Mouse (Mus musculus): ENCODE measurements around the gene Ncam2. TPM values are rescaled to one million over a fixed set of nuclear protein-coding genes. Genes with fewer than 3 reads are reported as not detected.
A peak's percentile ranks its signal among the peaks of the same experiment; 100 is the strongest.
"Not testable (repeated sequence)": the region's sequence is repeated elsewhere in the genome, so short reads cannot be mapped to it uniquely, and the experiment has no call there.

The Ncam2 gene
- total and polyA plus RNA-seq, 2 experiments, result 0.09 to 1.1 TPM

DNA sequence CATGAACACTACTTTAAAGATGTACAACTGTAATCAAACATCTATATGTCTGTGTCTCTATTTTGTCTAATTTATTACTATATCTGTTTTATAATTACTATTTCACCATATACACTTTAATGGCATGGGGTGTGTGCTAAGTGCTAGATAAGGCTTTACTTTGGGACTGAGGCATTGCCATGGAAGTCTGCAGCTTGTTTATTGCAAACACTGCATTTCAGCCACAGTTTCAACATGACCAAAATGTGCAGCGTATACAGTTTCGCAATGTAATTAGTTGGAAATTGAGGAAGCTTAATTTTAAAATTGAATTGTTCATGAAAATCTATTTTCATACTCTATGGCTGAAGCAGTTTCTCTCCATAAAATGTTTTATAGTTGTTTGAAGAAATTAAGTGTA is 254.0 kb downstream of the Ncam2 start:
- no peaks in the 10 kb centered on the region for H3K4me1 ChIP-seq (ENCODE audit: control insufficient read depth, insufficient read depth, low read length)
- H3K4me3 ChIP-seq (ENCODE audit: insufficient read depth, low read depth, low read length), result no peak overlapping the region
- peak; percentile 35 for DNase-seq (ENCODE audit: extremely low read depth, low read depth, low spot score)
- no peak overlapping the region for H3K27ac ChIP-seq (replicated peaks; ENCODE audit: insufficient read depth, low read depth, low read length)
- no peak overlapping the region for H3K9ac ChIP-seq (ENCODE audit: low read depth, low read length)
- H3K27me3 ChIP-seq (ENCODE audit: control insufficient read depth, insufficient read depth, low read length), result no peaks in the 10 kb centered on the region
- no peaks in the 10 kb centered on the region for H3K79me2 ChIP-seq (ENCODE audit: control insufficient read depth, insufficient read depth, low read length)
- no peaks in the 10 kb centered on the region for H3K36me3 ChIP-seq (ENCODE audit: control insufficient read depth, insufficient read depth, low read length)
- no peak for TF ChIP-seq POLR2A (IDR thresholded peaks at IDR 0.05; ENCODE audit: extremely low read depth, insufficient read depth, low read length)
- no peak for TF ChIP-seq CTCF (IDR thresholded peaks at IDR 0.05; ENCODE audit: low read depth, low read length)
- WGBS, result 82% methylated on average over 2 of the region's 2 CpGs

DNA sequence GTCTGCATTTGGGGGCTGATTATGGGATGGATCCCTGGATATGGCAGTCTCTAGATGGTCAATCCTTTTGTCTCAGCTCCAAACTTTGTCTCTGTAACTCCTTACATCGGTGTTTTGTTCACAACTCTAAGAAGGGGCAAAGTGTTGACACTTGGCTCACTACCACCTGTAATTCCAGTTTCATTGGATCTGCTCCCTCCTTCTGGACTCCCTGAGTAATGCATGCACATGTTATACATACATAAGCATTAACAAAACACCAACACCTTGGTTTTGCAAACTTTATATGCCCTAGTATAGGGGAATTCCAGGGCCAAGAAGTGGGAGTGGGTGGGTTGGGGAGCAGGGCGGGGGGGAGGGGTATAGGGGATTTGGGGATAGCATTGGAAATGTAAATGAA is 262.2 kb downstream of the Ncam2 start:
- H3K4me3 ChIP-seq (ENCODE audit: insufficient read depth, low read depth, low read length); H3K4me1 ChIP-seq (ENCODE audit: control insufficient read depth, insufficient read depth, low read length); H3K79me2 ChIP-seq (ENCODE audit: control insufficient read depth, insufficient read depth, low read length); H3K27ac ChIP-seq (replicated peaks; ENCODE audit: insufficient read depth, low read depth, low read length); H3K27me3 ChIP-seq (ENCODE audit: control insufficient read depth, insufficient read depth, low read length); H3K9ac ChIP-seq (ENCODE audit: low read depth, low read length); H3K36me3 ChIP-seq (ENCODE audit: control insufficient read depth, insufficient read depth, low read length): not testable (repeated sequence)
- 88% methylated on average over 2 of the region's 2 CpGs for WGBS
- peak; percentile 8 for DNase-seq (ENCODE audit: extremely low read depth, low read depth, low spot score)

DNA sequence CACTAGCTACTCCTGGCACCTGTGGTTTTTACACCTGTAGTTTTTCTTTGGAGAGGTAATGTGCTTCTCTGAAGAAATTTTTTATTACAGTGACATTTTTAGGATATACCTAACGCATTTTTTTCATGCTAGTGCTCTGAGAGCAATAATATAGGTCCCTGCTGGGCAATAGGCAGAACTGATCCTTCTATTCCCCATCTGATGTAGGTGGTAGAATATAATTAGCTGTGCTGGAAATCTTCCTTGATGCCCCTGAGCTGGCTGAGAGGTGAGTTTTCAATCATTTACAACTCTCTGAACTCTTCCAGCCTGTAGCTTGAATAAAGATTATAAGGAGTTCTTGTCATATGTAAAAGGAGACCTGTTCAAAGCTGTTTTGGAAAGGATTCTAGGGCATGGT is 272.4 kb downstream of the Ncam2 start:
- WGBS, result 56% methylated on average over 1 of the region's 1 CpGs

DNA sequence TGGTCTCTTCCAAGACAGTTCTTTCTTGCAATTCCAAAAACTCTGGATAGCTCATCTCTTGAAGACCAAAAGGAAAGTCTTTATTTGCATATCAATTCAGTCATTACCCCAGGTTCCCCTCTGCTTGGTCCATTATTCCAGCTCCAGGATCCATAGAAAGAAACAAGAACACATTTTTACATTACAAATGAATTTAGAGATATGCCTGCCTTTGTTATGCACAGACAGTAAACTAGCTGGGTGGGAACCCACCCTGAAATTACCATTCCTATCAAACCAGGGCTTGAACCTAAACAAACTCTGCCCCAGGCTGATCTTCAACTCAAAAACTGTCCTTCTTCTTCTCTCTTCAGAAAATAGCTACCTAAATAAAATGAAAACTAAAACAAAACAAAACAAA is 280.6 kb downstream of the Ncam2 start:
- no peaks in the 10 kb centered on the region for H3K27me3 ChIP-seq (ENCODE audit: control insufficient read depth, insufficient read depth, low read length)
- DNase-seq (ENCODE audit: extremely low read depth, low read depth, low spot score), result no peak
- H3K27ac ChIP-seq (replicated peaks; ENCODE audit: insufficient read depth, low read depth, low read length), result no peak overlapping the region
- no peak overlapping the region for H3K4me3 ChIP-seq (ENCODE audit: insufficient read depth, low read depth, low read length)
- H3K79me2 ChIP-seq (ENCODE audit: control insufficient read depth, insufficient read depth, low read length), result no peaks in the 10 kb centered on the region
- H3K4me1 ChIP-seq (ENCODE audit: control insufficient read depth, insufficient read depth, low read length), result no peaks in the 10 kb centered on the region
- no peaks in the 10 kb centered on the region for H3K36me3 ChIP-seq (ENCODE audit: control insufficient read depth, insufficient read depth, low read length)
- TF ChIP-seq POLR2A (IDR thresholded peaks at IDR 0.05; ENCODE audit: extremely low read depth, insufficient read depth, low read length) (no peak), CTCF (IDR thresholded peaks at IDR 0.05; ENCODE audit: low read depth, low read length) (no peak)
- no peak overlapping the region for H3K9ac ChIP-seq (ENCODE audit: low read depth, low read length)

More for the DNA sequence above, 272.4 kb downstream of the Ncam2 start:
- no peaks in the 10 kb centered on the region for H3K4me1 ChIP-seq (ENCODE audit: control insufficient read depth, insufficient read depth, low read length)
- TF ChIP-seq POLR2A (IDR thresholded peaks at IDR 0.05; ENCODE audit: extremely low read depth, insufficient read depth, low read length), result no peak
- no peak for TF ChIP-seq CTCF (IDR thresholded peaks at IDR 0.05; ENCODE audit: low read depth, low read length)
- no peaks in the 10 kb centered on the region for H3K79me2 ChIP-seq (ENCODE audit: control insufficient read depth, insufficient read depth, low read length)
- no peak overlapping the region for H3K27ac ChIP-seq (replicated peaks; ENCODE audit: insufficient read depth, low read depth, low read length)
- H3K9ac ChIP-seq (ENCODE audit: low read depth, low read length), result no peak overlapping the region
- H3K36me3 ChIP-seq (ENCODE audit: control insufficient read depth, insufficient read depth, low read length), result no peaks in the 10 kb centered on the region
- no peak overlapping the region for H3K4me3 ChIP-seq (ENCODE audit: insufficient read depth, low read depth, low read length)
- no peak for DNase-seq (ENCODE audit: extremely low read depth, low read depth, low spot score)
- H3K27me3 ChIP-seq (ENCODE audit: control insufficient read depth, insufficient read depth, low read length), result no peaks in the 10 kb centered on the region

DNA sequence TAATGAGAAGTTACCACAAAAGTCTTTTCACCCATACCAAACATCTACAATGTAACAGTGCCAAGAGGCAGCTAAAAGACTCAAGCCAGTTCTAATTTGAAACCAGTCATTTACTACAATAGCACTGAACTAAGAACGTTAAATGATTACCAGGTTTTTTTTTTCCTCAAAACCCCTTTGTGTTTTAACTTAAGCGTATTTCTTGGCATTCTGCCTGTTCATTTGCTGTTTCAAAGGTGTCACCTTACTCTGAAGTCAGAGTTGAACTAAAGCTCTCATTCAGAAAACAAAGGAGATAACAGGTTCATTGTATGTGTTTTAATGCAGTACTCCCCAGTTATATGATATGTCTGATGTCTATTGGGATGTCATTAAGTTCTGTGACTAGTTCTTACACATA is 295.6 kb downstream of the Ncam2 start:
- TF ChIP-seq POLR2A (IDR thresholded peaks at IDR 0.05; ENCODE audit: extremely low read depth, insufficient read depth, low read length), result no peak
- no peak for TF ChIP-seq CTCF (IDR thresholded peaks at IDR 0.05; ENCODE audit: low read depth, low read length)
- no peak for DNase-seq (ENCODE audit: extremely low read depth, low read depth, low spot score)
- Histone ChIP-seq H3K27ac (replicated peaks; ENCODE audit: insufficient read depth, low read depth, low read length) (no peak overlapping the region), H3K36me3 (ENCODE audit: control insufficient read depth, insufficient read depth, low read length) (no peaks in the 10 kb centered on the region), H3K4me1 (ENCODE audit: control insufficient read depth, insufficient read depth, low read length) (no peaks in the 10 kb centered on the region), H3K79me2 (ENCODE audit: control insufficient read depth, insufficient read depth, low read length) (no peaks in the 10 kb centered on the region), H3K4me3 (ENCODE audit: insufficient read depth, low read depth, low read length) (no peak overlapping the region), H3K9ac (ENCODE audit: low read depth, low read length) (no peak overlapping the region), H3K27me3 (ENCODE audit: control insufficient read depth, insufficient read depth, low read length) (no peaks in the 10 kb centered on the region)
- 80% methylated on average over 2 of the region's 2 CpGs for WGBS

DNA sequence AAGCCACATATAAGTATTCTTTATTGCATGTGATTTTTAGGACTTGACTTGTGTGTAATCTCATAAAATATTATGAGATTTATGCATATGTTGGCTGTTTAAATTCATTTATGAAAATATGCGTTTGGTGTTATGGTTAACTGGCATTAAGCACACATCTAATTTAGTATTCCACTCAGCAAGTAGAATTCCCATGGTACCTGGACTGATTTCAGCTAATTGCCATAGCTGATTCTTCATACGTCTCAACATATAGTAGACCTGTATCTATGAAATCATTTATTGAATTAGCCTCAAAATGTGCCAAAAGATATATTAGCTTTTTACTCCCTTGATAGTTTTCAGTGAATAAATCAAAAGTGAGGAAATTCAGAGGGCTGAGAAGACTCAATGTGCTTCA is 302.1 kb downstream of the Ncam2 start:
- Histone ChIP-seq H3K27me3 (ENCODE audit: control insufficient read depth, insufficient read depth, low read length) (no peaks in the 10 kb centered on the region), H3K79me2 (ENCODE audit: control insufficient read depth, insufficient read depth, low read length) (no peaks in the 10 kb centered on the region), H3K27ac (replicated peaks; ENCODE audit: insufficient read depth, low read depth, low read length) (no peak overlapping the region), H3K9ac (ENCODE audit: low read depth, low read length) (no peak overlapping the region), H3K4me3 (ENCODE audit: insufficient read depth, low read depth, low read length) (no peak overlapping the region), H3K4me1 (ENCODE audit: control insufficient read depth, insufficient read depth, low read length) (no peaks in the 10 kb centered on the region), H3K36me3 (ENCODE audit: control insufficient read depth, insufficient read depth, low read length) (no peaks in the 10 kb centered on the region)
- no peak for TF ChIP-seq CTCF (IDR thresholded peaks at IDR 0.05; ENCODE audit: low read depth, low read length)
- TF ChIP-seq POLR2A (IDR thresholded peaks at IDR 0.05; ENCODE audit: extremely low read depth, insufficient read depth, low read length), result no peak
- WGBS, result 74% methylated on average over 2 of the region's 2 CpGs
- no peak for DNase-seq (ENCODE audit: extremely low read depth, low read depth, low spot score)

Measured in liver, adult 2 months (tissue).